Mouse (Mus musculus) mouse embryonic stem cell (cell line): ENCODE results near the gene Gdf11.

Experiments used
- in situ Hi-C, 2 experiments: fragments of 300-500 bp; cut with MboI; formaldehyde crosslinking; loops; 1 replicate in 1 of 2; 3 replicates in 1 of 2; pipeline ENCODE4 v1.14.3; 2019 to 2020; ENCODE audit warnings: low sequenced_read_pairs in 2 of 2, low pct_unique_long_range_greater_than_20kb in 1 of 2, mixed read lengths in 1 of 2; ENCODE audit not compliant: unreplicated experiment in 1 of 2

Gdf11 gene

GRCm38 (mm10) chr10:128921251-128921650 is 29.7 kb upstream of the Gdf11 start:
- in situ Hi-C loops = no loop called here

GRCm38 (mm10) chr10:128920736-128921161 is 29.2 kb upstream of the Gdf11 start:
- in situ Hi-C loops = no loop called here

- in situ Hi-C loops = no loop called here
These were observed 28.4 kb upstream of the Gdf11 start for GRCm38 (mm10) chr10:128919966-128920365.

GRCm38 (mm10) chr10:128919203-128919631 is 27.7 kb upstream of the Gdf11 start:
- in situ Hi-C loops = no loop called here

GRCm38 (mm10) chr10:128918246-128918645 is 26.7 kb upstream of the Gdf11 start:
- in situ Hi-C loops = no loop called here

GRCm38 (mm10) chr10:128917400-128917799 is 25.9 kb upstream of the Gdf11 start:
- in situ Hi-C loops = no loop called here

GRCm38 (mm10) chr10:128916665-128917064 is 25.1 kb upstream of the Gdf11 start:
- in situ Hi-C loops = no loop called here

- in situ Hi-C loops = no loop called here
These were observed 24.0 kb upstream of the Gdf11 start for GRCm38 (mm10) chr10:128915550-128915949.

GRCm38 (mm10) chr10:128913696-128914095 is 22.2 kb upstream of the Gdf11 start:
- in situ Hi-C loops = no loop called here

GRCm38 (mm10) chr10:128913219-128913618 is 21.7 kb upstream of the Gdf11 start:
- in situ Hi-C loops = no loop called here

GRCm38 (mm10) chr10:128912791-128913190 is 21.3 kb upstream of the Gdf11 start:
- in situ Hi-C loops = no loop called here

- in situ Hi-C loops = no loop called here
These were observed 20.8 kb upstream of the Gdf11 start for GRCm38 (mm10) chr10:128912268-128912667.

- in situ Hi-C loops = no loop called here
These were observed 19.9 kb upstream of the Gdf11 start for GRCm38 (mm10) chr10:128911430-128911829.

GRCm38 (mm10) chr10:128910066-128910841 is 18.7 kb upstream of the Gdf11 start:
- in situ Hi-C loops = no loop called here

- in situ Hi-C loops = no loop called here
These were observed 18.1 kb upstream of the Gdf11 start for GRCm38 (mm10) chr10:128909567-128910028.

- in situ Hi-C loops = no loop called here
These were observed 17.4 kb upstream of the Gdf11 start for GRCm38 (mm10) chr10:128908778-128909448.

- in situ Hi-C loops = no loop called here
These were observed 13.3 kb upstream of the Gdf11 start for GRCm38 (mm10) chr10:128904812-128905211.

- in situ Hi-C loops = no loop called here
These were observed 11.0 kb upstream of the Gdf11 start for GRCm38 (mm10) chr10:128902409-128902988.

- in situ Hi-C loops = no loop called here
These were observed 9.9 kb upstream of the Gdf11 start for GRCm38 (mm10) chr10:128901409-128901808.
